In the genomic region with DNA sequence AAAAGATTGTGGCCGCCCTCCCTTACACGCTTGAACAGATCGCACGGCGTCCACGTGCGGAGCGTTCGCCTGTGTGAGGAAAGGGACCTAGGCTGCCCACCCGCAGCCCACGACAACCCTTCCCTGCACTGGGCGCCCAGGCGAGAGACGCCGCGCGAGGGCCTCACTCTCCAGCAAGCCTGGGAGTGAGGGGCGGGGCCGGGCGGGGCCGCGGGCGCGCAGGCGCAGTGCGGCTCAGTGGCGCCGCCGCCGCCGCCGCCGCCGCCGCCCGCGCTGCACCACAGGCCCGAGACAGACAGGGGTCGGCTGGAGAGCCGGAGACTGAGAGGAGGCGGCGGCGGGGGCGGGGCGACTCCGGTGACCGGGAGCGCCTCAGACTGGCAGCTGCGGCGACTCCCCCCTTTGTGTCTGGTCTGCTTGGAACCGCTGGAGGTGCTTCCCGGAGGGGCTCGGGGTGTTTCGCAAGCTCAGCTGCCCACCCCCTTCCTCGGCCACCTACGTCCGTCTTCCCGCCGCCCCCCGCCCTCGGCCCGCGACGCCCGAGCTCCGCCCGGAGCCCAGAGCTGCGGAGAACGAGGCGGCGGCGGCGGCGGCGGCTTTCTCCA, we compare ENCODE assay signal across 8 mouse cellular contexts. TPM values are rescaled to one million over a fixed set of nuclear protein-coding genes. Genes with fewer than 3 reads are reported as not detected.
DNase-seq lines count a peak whose midpoint lies in the region; ATAC-seq lines count a peak whose summit lies in the region.

A gene (plus strand): TSS at position 237 of the 605 bp plus-strand sequence.

- WGBS in intestine, embryonic 14.5 days = under 1% methylated on average over 54 of the region's 75 CpGs

- H3K27ac ChIP-seq in intestine, embryonic 14.5 days (ENCODE audit: low read depth) = peak within 1 kb of the TSS; percentile 100

- peak within 1 kb of the TSS; percentile 76 for H3K4me3 ChIP-seq in intestine, embryonic 14.5 days (ENCODE audit: low read depth, low read length)

- intact Hi-C loops in gastrocnemius, postnatal 36 days (cut with DNase I) = loop anchor here (5.0 kb wide), 1 partner anchor 59 kb away; no protein-coding TSS in a partner anchor
- intact Hi-C loops in left cerebral cortex, postnatal 14 days (cut with DNase I) = no loop called here

- H3K9ac ChIP-seq in intestine, embryonic 14.5 days (ENCODE audit: low read length) = peak within 1 kb of the TSS; percentile 97

- H3K4me1 ChIP-seq in intestine, embryonic 14.5 days (replicated peaks; ENCODE audit: control insufficient read depth, insufficient read depth, low read length) = peaks cover 6% of the 10 kb centered on the region; the same call in 1 of the 2 replicates

- no peaks in the 10 kb centered on the region for H3K9me3 ChIP-seq in intestine, embryonic 14.5 days (ENCODE audit: control insufficient read depth, low read length)

- no peaks in the 10 kb centered on the region for H3K36me3 ChIP-seq in intestine, embryonic 14.5 days (ENCODE audit: control insufficient read depth, insufficient read depth, low read length)

- ATAC-seq in intestine, embryonic 14.5 days (replicated peaks; ENCODE audit: low FRiP score, low TSS enrichment, low read depth) = peak; percentile 92
- ATAC-seq in megakaryocyte-erythroid progenitor cell, adult 5-6 weeks (replicated peaks; ENCODE audit: low FRiP score, low TSS enrichment, poor library complexity, severe bottlenecking) = peak; percentile 77

- DNase-seq in adrenal gland, adult 2 months = peak; percentile 94
- DNase-seq in embryo, embryonic 11.5 days (ENCODE audit: low read depth, low spot score) = peak; percentile 76
- peak; percentile 81 to 85 for DNase-seq in gastrocnemius, postnatal 36 days
- peak; percentile 92 for DNase-seq in intestine, embryonic 14.5 days (ENCODE audit: low spot score)
- peak; percentile 82 to 84 for DNase-seq in left cerebral cortex, postnatal 14 days (ENCODE audit: low spot score in 2 of 2)
- peak; percentile 87 for DNase-seq in right cerebral cortex, postnatal 14 days
- DNase-seq in urinary bladder, postnatal 36 days (ENCODE audit: low spot score in 2 of 2) = peak; percentile 75 to 87

- no peaks in the 10 kb centered on the region for H3K27me3 ChIP-seq in intestine, embryonic 14.5 days (replicated peaks; ENCODE audit: control insufficient read depth, insufficient read depth, low read length)

- peak within 1 kb of the TSS; percentile 85 for H3K4me2 ChIP-seq in intestine, embryonic 14.5 days (ENCODE audit: low read length)

RNA-seq across cellular contexts. Expression of the gene that starts here (rescaled TPM):
- total RNA-seq in adrenal gland, adult 2 months (2021) = 10 to 100 TPM; 47.6 to 71.5 TPM
- 4.2 and 7.3 TPM in 2 replicates for polyA plus RNA-seq in adrenal gland, adult 2 months (2012; rRNA removed)
- 10 to 100 TPM; 40.1 to 40.8 TPM for total RNA-seq in gastrocnemius, postnatal 36 days (2021)
- 11.9 and 12.5 TPM in 2 replicates for polyA plus RNA-seq in intestine, embryonic 14.5 days (2014; fragmentation: Nextera tagmentation; extraction: Ambion mirVana)
- 100 to 1,000 TPM; 103 to 108 TPM for total RNA-seq in left cerebral cortex, postnatal 14 days (2021)
- total RNA-seq in megakaryocyte-erythroid progenitor cell, adult 5-6 weeks (2014; fragmentation: Nextera tagmentation) = 4.3 and 5.9 TPM in 2 replicates
- total RNA-seq in megakaryocyte-erythroid progenitor cell, adult 5-6 weeks (2017) = 8.4 and 9.7 TPM in 2 replicates

Comparison
In these comparisons a context has a peak if more than half of its experiments do, and no peak if none do; other contexts are left out.
1. Peak in every context shown above with its lines: DNase-seq, ATAC-seq, H3K4me3 ChIP-seq and H3K27ac ChIP-seq.